8 mouse cellular contexts compared by ENCODE assay signal in genomic region chr11:70221603-70222500, GRCm38 (mm10). TPM values are rescaled to one million over a fixed set of nuclear protein-coding genes. Genes with fewer than 3 reads are reported as not detected.
A peak's percentile ranks its signal among the peaks of the same experiment; 100 is the strongest.
DNase-seq lines count a peak whose midpoint lies in the region; ATAC-seq and TF ChIP-seq lines count a peak whose summit lies in the region.

No protein-coding gene starts in this region.

- peaks cover 2 to 18% of the 10 kb centered on the region in 2 experiments; a peak in 3 of 4 replicates for H3K4me1 ChIP-seq in ES-E14 (ENCODE audit: control insufficient read depth in 2 of 2, insufficient read depth in 2 of 2, low read length in 2 of 2, poor library complexity in 1 of 2)
- H3K4me1 ChIP-seq in kidney, embryonic 14.5 days (ENCODE audit: control insufficient read depth, insufficient read depth, low read length): peaks cover 7% of the 10 kb centered on the region; the same call in 1 of the 2 replicates
- peaks cover 41% of the 10 kb centered on the region for H3K4me1 ChIP-seq in midbrain, embryonic 12.5 days

- no peak for DNase-seq in ES-E14 (ENCODE audit: low read depth, low spot score)
- DNase-seq in c-Kit-positive CD71-positive TER-119-negative erythroid progenitor cells, embryonic 14.5 days (ENCODE audit: low read depth): peak; percentile 65
- peak; percentile 75 for DNase-seq in heart, adult 8-10 months (ENCODE audit: low spot score)
- DNase-seq in ovary, adult 18-20 months (ENCODE audit: low spot score): no peak
- DNase-seq in frontal cortex, adult 2 months (ENCODE audit: extremely low spot score in 1 of 2, low spot score in 1 of 2): no peak
- DNase-seq in layer of hippocampus, adult 9-10 months (ENCODE audit: low spot score): no peak

- peak overlapping the region; percentile 90 for H3K4me2 ChIP-seq in kidney, embryonic 14.5 days (replicated peaks; ENCODE audit: low read depth, low read length)
- H3K4me2 ChIP-seq in midbrain, embryonic 12.5 days (replicated peaks): peak overlapping the region; percentile 88

- ATAC-seq in kidney, embryonic 14.5 days (ENCODE audit: low FRiP score, low TSS enrichment): no peak
- ATAC-seq in midbrain, embryonic 12.5 days (ENCODE audit: low FRiP score, low read depth): no peak

- H3K27ac ChIP-seq in ES-E14 (ENCODE audit: insufficient read depth, low read depth, low read length, poor library complexity, severe bottlenecking): no peak overlapping the region
- peak overlapping the region; percentile 57; the same call in 1 of the 2 replicates for H3K27ac ChIP-seq in kidney, embryonic 14.5 days (ENCODE audit: low read depth, low read length)
- H3K27ac ChIP-seq in midbrain, embryonic 12.5 days (replicated peaks): peak overlapping the region; percentile 90

- peak overlapping the region; percentile 54 for H3K9ac ChIP-seq in ES-E14 (ENCODE audit: insufficient read depth, low read depth, low read length, poor library complexity, severe bottlenecking)
- peak overlapping the region; percentile 79; the same call in 1 of the 2 replicates for H3K9ac ChIP-seq in kidney, embryonic 14.5 days (ENCODE audit: low read depth, low read length)
- H3K9ac ChIP-seq in midbrain, embryonic 12.5 days (replicated peaks): peak overlapping the region; percentile 77

- WGBS in kidney, embryonic 14.5 days: 10% methylated on average over 14 of the region's 14 CpGs
- WGBS in midbrain, embryonic 12.5 days: 10% methylated on average over 14 of the region's 14 CpGs

- H3K36me3 ChIP-seq in ES-E14 (ENCODE audit: control insufficient read depth, insufficient read depth, low read length, poor library complexity, severe bottlenecking): peaks cover 11% of the 10 kb centered on the region
- H3K36me3 ChIP-seq in kidney, embryonic 14.5 days (ENCODE audit: control insufficient read depth, insufficient read depth, low read length): no peaks in the 10 kb centered on the region
- peaks cover 12% of the 10 kb centered on the region for H3K36me3 ChIP-seq in midbrain, embryonic 12.5 days

- peak overlapping the region; percentile 56 to 57 for H3K4me3 ChIP-seq in ES-E14 (ENCODE audit: insufficient read depth in 1 of 2, low read depth in 1 of 2, low read length in 2 of 2, poor library complexity in 1 of 2, severe bottlenecking in 1 of 2)
- peak overlapping the region; percentile 48 for H3K4me3 ChIP-seq in kidney, embryonic 14.5 days (ENCODE audit: low read length)
- H3K4me3 ChIP-seq in midbrain, embryonic 12.5 days: peak overlapping the region; percentile 61

- in situ Hi-C loops in ES-E14 (cut with MboI; ENCODE audit: low sequenced_read_pairs in 2 of 2, unreplicated experiment in 2 of 2): no loop called here

- no peaks in the 10 kb centered on the region for H3K9me3 ChIP-seq in ES-E14 (ENCODE audit: control insufficient read depth, insufficient read depth, low read depth, low read length)
- H3K9me3 ChIP-seq in kidney, embryonic 14.5 days (ENCODE audit: control insufficient read depth, low read length): no peaks in the 10 kb centered on the region
- H3K9me3 ChIP-seq in midbrain, embryonic 12.5 days: no peaks in the 10 kb centered on the region

- H3K27me3 ChIP-seq in kidney, embryonic 14.5 days (ENCODE audit: control insufficient read depth, insufficient read depth, low read length): peaks cover 21% of the 10 kb centered on the region
- H3K27me3 ChIP-seq in midbrain, embryonic 12.5 days: peaks cover 55% of the 10 kb centered on the region

TF ChIP-seq in ES-E14, 5 proteins besides CTCF, POLR2A, EP300 and RAD21:
- no peak for TF ChIP-seq HCFC1 (IDR thresholded peaks at IDR 0.05; ENCODE audit: borderline replicate concordance, insufficient read depth, low read length)
- no peak for TF ChIP-seq CHD2 (IDR thresholded peaks at IDR 0.05; ENCODE audit: low read depth, low read length)
- TF ChIP-seq MAFK (IDR thresholded peaks at IDR 0.05; ENCODE audit: insufficient read depth, low read depth, low read length): no peak
- no peak for TF ChIP-seq ZC3H11A (IDR thresholded peaks at IDR 0.05; ENCODE audit: borderline replicate concordance, low read depth, low read length)
- no peak for TF ChIP-seq ZNF384 (IDR thresholded peaks at IDR 0.05; ENCODE audit: low read depth, low read length)

RNA-seq across cellular contexts. Expression of gene Slc16a13, which starts 1.0 kb away (rescaled TPM):
- 10.7 and 12.4 TPM in 2 replicates for total RNA-seq in ES-E14 (2012; rRNA removed)
- 1 to 10 TPM; 2.5 to 3.6 (median 3.4) TPM for total RNA-seq in heart, adult 8-10 months (2022)
- polyA plus RNA-seq in kidney, embryonic 14.5 days (2014; fragmentation: Nextera tagmentation; extraction: Ambion mirVana): 8.4 and 14.2 TPM in 2 replicates
- polyA plus RNA-seq in midbrain, embryonic 12.5 days (2016; fragmentation: Nextera tagmentation; extraction: Ambion mirVana): 19.0 and 19.5 TPM in 2 replicates
- polyA plus RNA-seq in frontal cortex, adult 2 months (2012; rRNA removed): 5.5 and 7.7 TPM in 2 replicates

RNA-seq across cellular contexts. Expression of gene Bcl6b, which starts 7.7 kb away (rescaled TPM):
- 5.2 and 7.1 TPM in 2 replicates for total RNA-seq in ES-E14 (2012; rRNA removed)
- 10 to 100 TPM in 3 of 4 experiments, 1 to 10 TPM in 1; 5.9 to 22.0 (median 17.3) TPM for total RNA-seq in heart, adult 8-10 months (2022)
- polyA plus RNA-seq in kidney, embryonic 14.5 days (2014; fragmentation: Nextera tagmentation; extraction: Ambion mirVana): 19.2 and 20.0 TPM in 2 replicates
- polyA plus RNA-seq in midbrain, embryonic 12.5 days (2016; fragmentation: Nextera tagmentation; extraction: Ambion mirVana): 5.2 and 5.4 TPM in 2 replicates
- polyA plus RNA-seq in frontal cortex, adult 2 months (2012; rRNA removed): 1.5 and 1.9 TPM in 2 replicates

RNA-seq across cellular contexts. Expression of gene Slc16a11, which starts 9.3 kb away (rescaled TPM):
- total RNA-seq in ES-E14 (2012; rRNA removed): 0.98 and 3.0 TPM in 2 replicates
- 1 to 10 TPM in 1 of 4 experiments, under 1 TPM in 3; 0.38 to 2.8 (median 0.68) TPM for total RNA-seq in heart, adult 8-10 months (2022)
- 3.0 and 3.5 TPM in 2 replicates for polyA plus RNA-seq in kidney, embryonic 14.5 days (2014; fragmentation: Nextera tagmentation; extraction: Ambion mirVana)
- 1.9 and 2.8 TPM in 2 replicates for polyA plus RNA-seq in midbrain, embryonic 12.5 days (2016; fragmentation: Nextera tagmentation; extraction: Ambion mirVana)
- 45.9 and 48.3 TPM in 2 replicates for polyA plus RNA-seq in frontal cortex, adult 2 months (2012; rRNA removed)

RNA-seq across cellular contexts. Expression of gene 0610010K14Rik, which starts 15.9 kb away (rescaled TPM):
- total RNA-seq in ES-E14 (2012; rRNA removed): 49.9 and 59.4 TPM in 2 replicates
- total RNA-seq in heart, adult 8-10 months (2022): 10 to 100 TPM; 22.2 to 31.6 (median 29.0) TPM
- polyA plus RNA-seq in kidney, embryonic 14.5 days (2014; fragmentation: Nextera tagmentation; extraction: Ambion mirVana): 180 and 243 TPM in 2 replicates
- polyA plus RNA-seq in midbrain, embryonic 12.5 days (2016; fragmentation: Nextera tagmentation; extraction: Ambion mirVana): 210 and 213 TPM in 2 replicates
- polyA plus RNA-seq in frontal cortex, adult 2 months (2012; rRNA removed): 73.4 and 85.4 TPM in 2 replicates

RNA-seq across cellular contexts. Expression of gene Gm21988, which starts 17.8 kb away (rescaled TPM):
- 2.4 and 4.5 TPM in 2 replicates for total RNA-seq in ES-E14 (2012; rRNA removed)
- total RNA-seq in heart, adult 8-10 months (2022): 1 to 10 TPM; 1.2 to 2.7 (median 2.4) TPM
- polyA plus RNA-seq in kidney, embryonic 14.5 days (2014; fragmentation: Nextera tagmentation; extraction: Ambion mirVana): 7.8 and 10.5 TPM in 2 replicates
- 10.5 and 12.4 TPM in 2 replicates for polyA plus RNA-seq in midbrain, embryonic 12.5 days (2016; fragmentation: Nextera tagmentation; extraction: Ambion mirVana)
- 10.7 and 11.8 TPM in 2 replicates for polyA plus RNA-seq in frontal cortex, adult 2 months (2012; rRNA removed)

Comparison
In these comparisons a context has a peak if more than half of its experiments do, and no peak if none do; other contexts are left out.
1. DNase-seq: peak in c-Kit-positive CD71-positive TER-119-negative erythroid progenitor cells, embryonic 14.5 days (single experiment) and heart, adult 8-10 months (single experiment); none in ES-E14 (single experiment), ovary, adult 18-20 months (single experiment), frontal cortex, adult 2 months (0 of 2) and layer of hippocampus, adult 9-10 months (single experiment).
2. RNA of gene Slc16a11, which starts 9.3 kb away (polyA plus RNA-seq): 45.9 to 48.3 TPM in frontal cortex, adult 2 months; 3.0 to 3.5 TPM in kidney, embryonic 14.5 days and 1.9 to 2.8 TPM in midbrain, embryonic 12.5 days; every median in the first group is over 10 times any median in the second.
3. Peak in every context shown above with its lines, with median percentiles within 50 percentile points of each other: H3K4me3 ChIP-seq and H3K9ac ChIP-seq.